Mouse (Mus musculus) MEL (cell line): ENCODE data around the gene Ap2a1. TPM values are rescaled to one million over a fixed set of nuclear protein-coding genes. Genes with fewer than 3 reads are reported as not detected.

Source experiments
- DNase-seq: peaks from one replicate; pipeline ENCODE4 v3.0.0; 2011; ENCODE audit warnings: low read depth, low spot score
- H3K27ac ChIP-seq: 2 replicates; pipeline ENCODE4 v1.5.1; 2012; ENCODE audit warnings: low read depth, mild to moderate bottlenecking, control low read depth, low read length, moderate library complexity; ENCODE audit not compliant: control insufficient read depth
- H3K27me3 ChIP-seq, 2 experiments: fragments of 150-350 bp in 1 of 2; sonication (generic) in 1 of 2; 2 replicates each; pipeline ENCODE4 v1.6.1; 2012; ENCODE audit warnings: low read length in 2 of 2, mild to moderate bottlenecking in 2 of 2, improper control_type of control experiment in 1 of 2, moderate library complexity in 1 of 2; ENCODE audit not compliant: insufficient read depth in 2 of 2, control insufficient read depth in 1 of 2
- H3K36me3 ChIP-seq, 2 experiments: 2 replicates each; pipeline ENCODE4 v1.6.1; 2012 to 2014; ENCODE audit warnings: low read length in 2 of 2, improper control_type of control experiment in 1 of 2, inconsistent platforms in 1 of 2, mild to moderate bottlenecking in 1 of 2; ENCODE audit not compliant: insufficient read depth in 2 of 2, control insufficient read depth in 1 of 2
- H3K4me1 ChIP-seq, 2 experiments: fragments of 150-350 bp in 1 of 2; sonication (generic) in 1 of 2; 2 replicates each; pipeline ENCODE4 v1.6.1; 2012; ENCODE audit warnings: low read length in 2 of 2, improper control_type of control experiment in 1 of 2, mild to moderate bottlenecking in 1 of 2; ENCODE audit not compliant: insufficient read depth in 2 of 2, control insufficient read depth in 1 of 2
- H3K4me3 ChIP-seq, 2 experiments: fragments of 150-350 bp in 1 of 2; sonication (generic) in 1 of 2; 2 replicates each; pipeline ENCODE4 v1.5.1; 2012; ENCODE audit warnings: low read depth in 2 of 2, low read length in 2 of 2, mild to moderate bottlenecking in 2 of 2, moderate library complexity in 2 of 2, control low read depth in 1 of 2, improper control_type of control experiment in 1 of 2; ENCODE audit not compliant: control insufficient read depth in 1 of 2, insufficient read depth in 1 of 2
- H3K79me2 ChIP-seq: 2 replicates; pipeline ENCODE4 v1.6.1; 2012; ENCODE audit warnings: mild to moderate bottlenecking, low read length, moderate library complexity; ENCODE audit not compliant: control insufficient read depth, poor library complexity, insufficient read depth
- H3K9ac ChIP-seq: 2 replicates; pipeline ENCODE4 v1.6.1; 2012; ENCODE audit warnings: low read depth, mild to moderate bottlenecking, control low read depth, low read length, moderate library complexity; ENCODE audit not compliant: control insufficient read depth, poor library complexity, severe bottlenecking
- H3K9me3 ChIP-seq: fragments of 150-350 bp; sonication (generic); replicated peaks from 2 replicates; pipeline ENCODE4 v1.6.1; 2012; ENCODE audit warnings: mild to moderate bottlenecking, low read length, improper control_type of control experiment, moderate library complexity; ENCODE audit not compliant: insufficient read depth
- BHLHE40 ChIP-seq: IDR thresholded peaks from 2 replicates; pipeline ENCODE4 v1.6.1; 2012; ENCODE audit warnings: low read depth, mild to moderate bottlenecking, inconsistent platforms, low read length, improper control_type of control experiment, borderline replicate concordance
- CHD1 ChIP-seq: IDR thresholded peaks from 2 replicates; pipeline ENCODE4 v1.6.1; 2012; ENCODE audit warnings: low read depth, mild to moderate bottlenecking, inconsistent platforms, low read length, improper control_type of control experiment
- CTCF ChIP-seq, 3 experiments: IDR thresholded peaks in 2 of 3; conservative IDR thresholded peaks in 1 of 3; 2 replicates each; pipeline ENCODE4 v1.5.1; 2011 to 2012; ENCODE audit warnings: low read length in 3 of 3, low read depth in 2 of 3, mild to moderate bottlenecking in 2 of 3, improper control_type of control experiment in 1 of 3, inconsistent platforms in 1 of 3, mixed read lengths in 1 of 3, moderate library complexity in 1 of 3; ENCODE audit not compliant: control insufficient read depth in 1 of 3, insufficient read depth in 1 of 3, poor library complexity in 1 of 3, severe bottlenecking in 1 of 3
- ELF1 ChIP-seq: IDR thresholded peaks from 2 replicates; pipeline ENCODE4 v1.6.1; 2014; ENCODE audit warnings: low read depth, mild to moderate bottlenecking, inconsistent platforms, low read length, improper control_type of control experiment, moderate library complexity
- EP300 ChIP-seq, 2 experiments: IDR thresholded peaks; 2 replicates each; pipeline ENCODE4 v1.6.1; 2011; ENCODE audit warnings: improper control_type of control experiment in 2 of 2, low read length in 2 of 2, low read depth in 1 of 2, mild to moderate bottlenecking in 1 of 2
- ETS1 ChIP-seq: IDR thresholded peaks from 2 replicates; pipeline ENCODE4 v1.6.1; 2012; ENCODE audit warnings: low read depth, mild to moderate bottlenecking, inconsistent platforms, low read length, improper control_type of control experiment, moderate library complexity
- GABPA ChIP-seq: IDR thresholded peaks from 2 replicates; pipeline ENCODE4 v1.6.1; 2012; ENCODE audit warnings: low read depth, mild to moderate bottlenecking, inconsistent platforms, low read length, improper control_type of control experiment, moderate library complexity
- HCFC1 ChIP-seq: IDR thresholded peaks from 2 replicates; pipeline ENCODE4 v1.6.1; 2012; ENCODE audit warnings: low read depth, mild to moderate bottlenecking, inconsistent platforms, low read length, improper control_type of control experiment, moderate library complexity
- JUND ChIP-seq: IDR thresholded peaks from 2 replicates; pipeline ENCODE4 v1.6.1; 2011; ENCODE audit warnings: low read depth, mild to moderate bottlenecking, improper control_type of control experiment, low read length
- KAT2A ChIP-seq: conservative IDR thresholded peaks from 2 replicates; pipeline ENCODE4 v1.6.1; 2012; ENCODE audit warnings: low read depth, low read length, improper control_type of control experiment, inconsistent platforms
- MAX ChIP-seq: IDR thresholded peaks from 2 replicates; pipeline ENCODE4 v1.6.1; 2011; ENCODE audit warnings: low read length, improper control_type of control experiment
- MAZ ChIP-seq: IDR thresholded peaks from 2 replicates; pipeline ENCODE4 v1.6.1; 2012; ENCODE audit warnings: low read depth, mild to moderate bottlenecking, inconsistent platforms, low read length, improper control_type of control experiment
- MEF2A ChIP-seq: IDR thresholded peaks from 2 replicates; pipeline ENCODE4 v1.6.1; 2014; ENCODE audit warnings: low read depth, mild to moderate bottlenecking, inconsistent platforms, low read length, improper control_type of control experiment; ENCODE audit not compliant: poor library complexity, insufficient replicate concordance, severe bottlenecking; ENCODE audit errors: extremely low read depth
- MXI1 ChIP-seq: IDR thresholded peaks from 2 replicates; pipeline ENCODE4 v1.6.1; 2011; ENCODE audit warnings: mild to moderate bottlenecking, low read depth, low read length, improper control_type of control experiment
- MYB ChIP-seq: IDR thresholded peaks from 2 replicates; pipeline ENCODE4 v1.6.1; 2011; ENCODE audit warnings: mild to moderate bottlenecking, low read depth, low read length, improper control_type of control experiment
- MYC ChIP-seq: IDR thresholded peaks from 2 replicates; pipeline ENCODE4 v1.6.1; 2011; ENCODE audit warnings: low read depth, mild to moderate bottlenecking, low read length, improper control_type of control experiment, moderate library complexity
- NELFE ChIP-seq: IDR thresholded peaks from 2 replicates; pipeline ENCODE4 v1.6.1; 2011; ENCODE audit warnings: low read depth, low read length, improper control_type of control experiment
- NRF1 ChIP-seq: IDR thresholded peaks from 2 replicates; pipeline ENCODE4 v1.6.1; 2014; ENCODE audit warnings: low read depth, mild to moderate bottlenecking, inconsistent platforms, low read length, improper control_type of control experiment, moderate library complexity; ENCODE audit not compliant: poor library complexity, insufficient read depth, severe bottlenecking
- POLR2A ChIP-seq, 2 experiments: IDR thresholded peaks; 2 replicates each; pipeline ENCODE4 v1.6.1; 2011 to 2012; ENCODE audit warnings: low read length in 2 of 2, mild to moderate bottlenecking in 2 of 2, control low read depth in 1 of 2, improper control_type of control experiment in 1 of 2, low read depth in 1 of 2, moderate library complexity in 1 of 2; ENCODE audit not compliant: control insufficient read depth in 1 of 2, insufficient read depth in 1 of 2, poor library complexity in 1 of 2
- POLR2AphosphoS2 ChIP-seq: IDR thresholded peaks from 2 replicates; pipeline ENCODE4 v1.6.1; 2011; ENCODE audit warnings: low read length, improper control_type of control experiment
- POLR2AphosphoS5 ChIP-seq: IDR thresholded peaks from 2 replicates; pipeline ENCODE4 v1.6.1; 2012; ENCODE audit warnings: low read depth, borderline replicate concordance, mild to moderate bottlenecking, inconsistent platforms, low read length, moderate library complexity, mixed read lengths
- RAD21 ChIP-seq: IDR thresholded peaks from 2 replicates; pipeline ENCODE4 v1.6.1; 2011; ENCODE audit warnings: mild to moderate bottlenecking, low read depth, low read length, improper control_type of control experiment
- RCOR1 ChIP-seq: IDR thresholded peaks from 2 replicates; pipeline ENCODE4 v1.6.1; 2012; ENCODE audit warnings: low read depth, mild to moderate bottlenecking, inconsistent platforms, low read length, improper control_type of control experiment
- SIN3A ChIP-seq: IDR thresholded peaks from 2 replicates; pipeline ENCODE4 v1.6.1; 2012; ENCODE audit warnings: low read length, improper control_type of control experiment, inconsistent platforms
- SMC3 ChIP-seq: IDR thresholded peaks from 2 replicates; pipeline ENCODE4 v1.6.1; 2011; ENCODE audit warnings: low read depth, low read length, improper control_type of control experiment
- TAL1 ChIP-seq: IDR thresholded peaks from 2 replicates; pipeline ENCODE4 v1.6.1; 2012; ENCODE audit warnings: mild to moderate bottlenecking, inconsistent platforms, low read length, moderate library complexity, mixed read lengths
- TBP ChIP-seq: IDR thresholded peaks from 2 replicates; pipeline ENCODE4 v1.8.0; 2011; ENCODE audit warnings: low read depth, low read length, improper control_type of control experiment
- TCF12 ChIP-seq: IDR thresholded peaks from 2 replicates; pipeline ENCODE4 v1.6.1; 2014; ENCODE audit warnings: low read depth, mild to moderate bottlenecking, inconsistent platforms, low read length, improper control_type of control experiment, moderate library complexity
- UBTF ChIP-seq: IDR thresholded peaks from 2 replicates; pipeline ENCODE4 v1.6.1; 2012; ENCODE audit warnings: low read depth, mild to moderate bottlenecking, inconsistent platforms, low read length, improper control_type of control experiment, moderate library complexity, borderline replicate concordance; ENCODE audit not compliant: insufficient read depth
- USF1 ChIP-seq: IDR thresholded peaks from 2 replicates; pipeline ENCODE4 v1.6.1; 2014; ENCODE audit warnings: low read depth, mild to moderate bottlenecking, inconsistent platforms, low read length, improper control_type of control experiment, moderate library complexity
- USF2 ChIP-seq, 2 experiments: IDR thresholded peaks; 2 replicates each; pipeline ENCODE4 v1.6.1; 2011 to 2012; ENCODE audit warnings: improper control_type of control experiment in 2 of 2, low read length in 2 of 2, borderline replicate concordance in 1 of 2, inconsistent platforms in 1 of 2, low read depth in 1 of 2, mild to moderate bottlenecking in 1 of 2; ENCODE audit not compliant: insufficient read depth in 1 of 2
- ZKSCAN1 ChIP-seq: IDR thresholded peaks from 2 replicates; pipeline ENCODE4 v1.6.1; 2012; ENCODE audit warnings: low read depth, mild to moderate bottlenecking, inconsistent platforms, low read length, improper control_type of control experiment, moderate library complexity
- ZMIZ1 ChIP-seq: IDR thresholded peaks from 2 replicates; pipeline ENCODE4 v1.6.1; 2012; ENCODE audit warnings: low read depth, mild to moderate bottlenecking, inconsistent platforms, low read length, improper control_type of control experiment, moderate library complexity
- polyA plus RNA-seq, 2 experiments: library from polyadenylated mRNA; stranded (reverse) in 1 of 2; unstranded in 1 of 2; fragments of >175 nt in 1 of 2; fragments of >200 nt in 1 of 2; gene quantifications; 2 replicates each; pipeline versions ENCODE4 v1.2.1 to v1.2.4; 2012; ENCODE audit warnings: low replicate concordance in 2 of 2, low read depth in 1 of 2; ENCODE audit not compliant: insufficient read length in 2 of 2, insufficient read depth in 1 of 2, missing spikeins in 1 of 2
- total RNA-seq: library from RNA; depleted of rRNA; stranded (reverse); fragments of 300-350 nt; gene quantifications from 2 replicates; pipeline ENCODE4 v1.2.3, GENCODE M21; 2012

Gene Ap2a1
- total and polyA plus RNA-seq, 3 experiments = 54.0 to 107 (median 73.1) TPM

- peak within 1 kb of the TSS; percentile 71 for H3K27ac ChIP-seq
- peaks cover 6% of the 10 kb centered on the region for H3K79me2 ChIP-seq
- peak within 1 kb of the TSS; percentile 83 to 84 for H3K4me3 ChIP-seq
- no peaks in the 10 kb centered on the region for H3K27me3 ChIP-seq
- peaks cover 5 to 20% of the 10 kb centered on the region in 2 experiments for H3K4me1 ChIP-seq
- DNase-seq = peak; percentile 95
- no peaks in the 10 kb centered on the region for H3K9me3 ChIP-seq
- peaks cover 0 to 15% of the 10 kb centered on the region in 2 experiments; a peak in 2 of 4 replicates for H3K36me3 ChIP-seq
- TF ChIP-seq MYB = no peak
- no peak for TF ChIP-seq TAL1
- peak; percentile 74 for TF ChIP-seq NELFE
- peak; percentile 70 for TF ChIP-seq TBP
- no peak for TF ChIP-seq CTCF (IDR thresholded peaks at IDR 0.05 in 2 of 3, conservative IDR thresholded peaks at IDR 0.05 in 1 of 3; ENCODE audit: control insufficient read depth in 1 of 3, insufficient read depth in 1 of 3, low read depth in 2 of 3, low read length in 3 of 3, poor library complexity in 1 of 3, severe bottlenecking in 1 of 3)
- TF ChIP-seq SIN3A = peak; percentile 78
- TF ChIP-seq MAX = no peak
- TF ChIP-seq KAT2A = no peak
- no peak for TF ChIP-seq BHLHE40
- TF ChIP-seq CHD1 = no peak
- 0 out of 2 replicates have a peak, but pooled peaks have one; percentile 46 for TF ChIP-seq MXI1
- TF ChIP-seq MAZ = 0 out of 2 replicates have a peak, but pooled peaks have one; percentile 26
- TF ChIP-seq UBTF = peak; percentile 27; the same call in 1 of the 2 replicates
- no peak for TF ChIP-seq MEF2A
- TF ChIP-seq NRF1 = peak; percentile 86
- TF ChIP-seq POLR2AphosphoS2 = no peak
- no peak for TF ChIP-seq ETS1
- TF ChIP-seq RAD21 = no peak
- no peak for TF ChIP-seq SMC3
- TF ChIP-seq GABPA = no peak
- no peak for TF ChIP-seq MYC
- no peak for TF ChIP-seq RCOR1
- TF ChIP-seq HCFC1 = peak; percentile 82
- TF ChIP-seq ZMIZ1 = peak; percentile 22; the same call in 1 of the 2 replicates
- peak; percentile 62 to 79; a peak in 3 of 4 replicates for TF ChIP-seq POLR2A (IDR thresholded peaks at IDR 0.05; ENCODE audit: control insufficient read depth in 1 of 2, insufficient read depth in 1 of 2, low read depth in 1 of 2, low read length in 2 of 2, poor library complexity in 1 of 2)
- peak; percentile 78 for TF ChIP-seq ELF1
- TF ChIP-seq USF2 (IDR thresholded peaks at IDR 0.05; ENCODE audit: borderline replicate concordance in 1 of 2, insufficient read depth in 1 of 2, low read depth in 1 of 2, low read length in 2 of 2) = no peak
- TF ChIP-seq TCF12 = peak; percentile 25; the same call in 1 of the 2 replicates
- TF ChIP-seq POLR2AphosphoS5 = no peak
- peak in 1 of 2 experiments; percentile 12; a peak in 1 of 4 replicates for TF ChIP-seq EP300 (IDR thresholded peaks at IDR 0.05; ENCODE audit: low read depth in 1 of 2, low read length in 2 of 2)
- no peak for TF ChIP-seq USF1
- TF ChIP-seq ZKSCAN1 = no peak
- TF ChIP-seq JUND = no peak
- H3K9ac ChIP-seq = peak within 1 kb of the TSS; percentile 80
These were observed 72.2 kb downstream of the Ap2a1 start, which contains the start of gene Pnkp for GRCm38 (mm10) chr7:44857042-44857552. Gene Pnkp, plus strand, starts transcription at chr7:44857139.
